Mouse (Mus musculus): ENCODE measurements at regions not wholly inside any gene's neighbourhood (a gene's known extent, or its start where the extent isn't known, plus 50 kb on each side); places are given as distances from the start of the nearest gene placed in this dataset.
"Not testable (repeated sequence)": the region's sequence is repeated elsewhere in the genome, so short reads cannot be mapped to it uniquely, and the experiment has no call there.

GRCm38 (mm10) chr16:26860566-26860965 is 130.9 kb downstream of the Gmnc start:
- ATAC-seq (replicated peaks; ENCODE audit: poor library complexity), result no peak

- no peak for ATAC-seq (replicated peaks; ENCODE audit: poor library complexity)
These were observed 142.3 kb downstream of the Gmnc start for GRCm38 (mm10) chr16:26849191-26849590.

GRCm38 (mm10) chr16:26827006-26827405 is 164.4 kb downstream of the Gmnc start:
- ATAC-seq (replicated peaks; ENCODE audit: poor library complexity), result no peak

GRCm38 (mm10) chr16:26811201-26811600 is 180.3 kb downstream of the Gmnc start:
- not testable (repeated sequence) for ATAC-seq (replicated peaks; ENCODE audit: poor library complexity)

- ATAC-seq (replicated peaks; ENCODE audit: poor library complexity), result no peak
These were observed 186.0 kb downstream of the Gmnc start for GRCm38 (mm10) chr16:26805426-26805825.

- no peak for ATAC-seq (replicated peaks; ENCODE audit: poor library complexity)
These were observed 204.3 kb downstream of the Gmnc start for GRCm38 (mm10) chr16:26787042-26787620.

GRCm38 (mm10) chr16:26782331-26782730 is 200.8 kb downstream of the Il1rap start:
- ATAC-seq (replicated peaks; ENCODE audit: poor library complexity), result 0 out of 2 replicates have a peak, but pooled peaks have one; percentile 34

All from megakaryocyte progenitor cell, adult 5-6 weeks (primary cell).